Mouse (Mus musculus) monocyte, adult 5-6 weeks (primary cell): Measurements from ENCODE around the gene Coro7. TPM values are rescaled to one million over a fixed set of nuclear protein-coding genes. Genes with fewer than 3 reads are reported as not detected.

Experiments used
- ATAC-seq: fragments of 153-309, 156-312 bp; replicated peaks from 2 replicates; pipeline ENCODE4 v1.8.0; 2017; ENCODE audit warnings: mild to moderate bottlenecking; ENCODE audit not compliant: low TSS enrichment, insufficient number of reproducible peaks, severe bottlenecking, poor library complexity, low FRiP score
- total RNA-seq: library from RNA; stranded (forward); fragments of 200-1000, 200-491, 200-594 nt; gene quantifications from 3 replicates; pipeline ENCODE4 v1.2.3, GENCODE M21; 2017

Gene Coro7
- total RNA-seq, 1 experiment from 2014 or later, result 29.8 TPM

DNA sequence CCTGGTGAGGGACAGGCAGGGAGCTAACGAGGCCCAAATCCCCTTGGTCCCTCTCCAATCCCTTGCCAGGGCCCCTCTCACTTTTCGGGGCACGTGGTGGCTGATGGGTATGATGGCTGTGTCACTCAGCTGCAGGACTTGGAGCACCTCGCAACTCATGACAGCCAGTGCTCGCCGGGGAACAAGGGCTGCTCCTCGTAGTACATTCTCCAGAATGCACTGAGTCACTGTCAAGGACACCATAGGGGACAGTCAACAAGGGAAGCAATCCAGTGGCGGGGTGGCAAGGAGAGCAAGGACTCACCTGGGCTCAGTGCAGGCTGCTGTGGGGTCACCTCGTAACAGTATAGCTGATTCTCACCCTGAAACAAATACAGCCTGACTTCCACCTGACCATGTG is 44.9 kb downstream of the Coro7 start:
- no peak for ATAC-seq

DNA sequence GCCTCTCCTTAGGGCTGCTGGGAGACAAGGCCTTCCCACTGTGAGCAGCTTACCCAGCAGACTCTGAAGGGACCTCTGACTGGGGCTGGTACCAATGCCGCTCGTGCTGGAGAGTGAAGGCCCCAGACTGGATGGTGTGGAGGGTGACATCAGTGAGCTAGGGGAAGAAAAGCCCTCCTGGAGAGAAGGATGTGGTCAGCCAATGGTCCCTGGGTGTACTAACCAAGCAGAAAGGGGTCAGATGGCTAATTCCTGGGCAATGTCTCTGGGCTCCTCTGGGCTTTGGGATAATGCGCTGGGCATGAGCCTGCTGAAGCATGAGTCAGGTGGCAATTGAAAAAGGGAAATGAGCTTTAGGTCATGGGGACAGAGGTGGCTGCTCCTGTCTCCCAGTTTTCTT is 45.9 kb downstream of the Coro7 start:
- no peak for ATAC-seq

DNA sequence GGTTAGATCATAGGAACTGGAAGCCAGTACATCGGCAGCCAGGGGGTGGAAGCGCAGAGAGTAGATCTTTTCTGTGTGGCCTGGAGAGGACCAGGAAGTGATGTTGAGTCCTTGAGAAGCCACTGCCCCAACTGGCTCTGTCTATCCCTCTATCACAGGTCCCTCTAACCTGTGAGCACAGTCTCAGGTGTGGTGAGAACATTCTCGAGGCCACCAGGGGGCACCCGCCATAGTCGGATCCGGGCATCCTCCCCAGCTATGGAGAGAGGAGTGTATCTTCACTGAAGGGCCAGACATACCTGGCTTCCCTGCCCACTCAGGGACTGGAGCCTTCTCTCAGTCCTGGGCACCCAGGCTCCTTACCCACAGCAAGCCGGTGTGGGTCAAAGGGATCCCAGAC is 47.5 kb downstream of the Coro7 start:
- ATAC-seq, result no peak

DNA sequence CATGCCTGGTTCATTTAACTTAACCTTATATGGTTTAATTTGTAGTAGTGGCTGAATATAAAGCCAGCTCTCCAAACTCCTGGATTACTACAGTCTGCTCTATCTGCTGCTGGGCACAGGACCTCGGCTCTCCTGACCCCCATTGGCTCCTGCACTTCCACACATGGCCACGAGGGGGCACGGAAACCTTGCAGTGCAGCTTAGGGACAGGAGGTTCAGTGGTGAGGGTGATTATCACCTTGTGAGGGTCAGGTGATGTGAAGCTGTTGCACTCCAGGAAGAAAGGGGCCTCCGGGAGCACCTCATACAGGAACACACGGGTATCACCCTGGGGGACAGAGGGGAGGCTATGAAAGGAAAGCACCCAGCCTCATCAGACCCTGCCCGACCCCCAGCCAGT is 49.6 kb downstream of the Coro7 start:
- peak; percentile 72 for ATAC-seq

DNA sequence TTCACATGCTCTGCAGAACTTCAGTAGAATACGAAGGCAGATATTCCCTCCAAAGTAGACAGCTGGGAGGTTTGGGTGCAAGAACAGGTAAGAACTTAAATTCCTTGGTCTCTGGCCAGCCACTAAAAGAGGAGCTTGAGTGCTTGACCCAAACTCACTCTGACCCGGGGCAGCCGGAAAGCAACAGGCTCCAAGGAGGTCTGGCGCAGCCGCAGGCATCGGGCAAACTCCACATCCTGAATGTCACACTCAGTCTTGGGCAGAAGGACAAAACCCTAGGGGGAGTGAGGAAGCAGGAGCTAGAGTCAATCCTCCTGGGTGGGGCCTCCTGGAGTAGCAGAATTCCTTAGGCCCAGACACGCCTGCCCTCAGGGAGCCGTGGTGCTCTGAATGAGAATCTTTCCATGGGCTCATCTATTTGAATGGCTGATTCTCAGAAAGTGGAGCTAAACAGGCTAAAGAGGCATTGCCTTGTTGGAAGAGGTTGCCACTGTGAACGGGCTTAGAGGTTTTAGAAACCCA is 50.6 kb downstream of the Coro7 start:
- ATAC-seq, result no peak

DNA sequence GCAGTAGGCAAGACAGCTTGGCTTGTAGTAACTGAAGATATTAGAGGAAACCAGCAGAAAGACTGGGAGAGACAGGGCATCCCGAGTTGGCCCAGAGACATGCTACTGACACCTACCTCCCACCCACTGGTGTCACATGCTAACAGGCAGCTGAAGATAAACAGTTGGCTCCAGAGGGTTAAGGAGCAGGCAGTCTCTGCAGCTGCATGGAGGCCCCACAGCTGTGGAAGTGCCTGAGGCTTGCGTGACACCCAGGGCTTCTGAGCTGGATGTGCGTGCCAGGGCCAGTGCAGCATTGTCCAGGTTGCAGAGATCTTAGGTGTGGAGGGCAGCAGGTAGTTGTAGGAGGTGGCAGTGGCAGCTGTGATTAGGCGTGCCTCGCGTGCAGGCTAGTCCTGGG is 52.5 kb downstream of the Coro7 start:
- no peak for ATAC-seq

DNA sequence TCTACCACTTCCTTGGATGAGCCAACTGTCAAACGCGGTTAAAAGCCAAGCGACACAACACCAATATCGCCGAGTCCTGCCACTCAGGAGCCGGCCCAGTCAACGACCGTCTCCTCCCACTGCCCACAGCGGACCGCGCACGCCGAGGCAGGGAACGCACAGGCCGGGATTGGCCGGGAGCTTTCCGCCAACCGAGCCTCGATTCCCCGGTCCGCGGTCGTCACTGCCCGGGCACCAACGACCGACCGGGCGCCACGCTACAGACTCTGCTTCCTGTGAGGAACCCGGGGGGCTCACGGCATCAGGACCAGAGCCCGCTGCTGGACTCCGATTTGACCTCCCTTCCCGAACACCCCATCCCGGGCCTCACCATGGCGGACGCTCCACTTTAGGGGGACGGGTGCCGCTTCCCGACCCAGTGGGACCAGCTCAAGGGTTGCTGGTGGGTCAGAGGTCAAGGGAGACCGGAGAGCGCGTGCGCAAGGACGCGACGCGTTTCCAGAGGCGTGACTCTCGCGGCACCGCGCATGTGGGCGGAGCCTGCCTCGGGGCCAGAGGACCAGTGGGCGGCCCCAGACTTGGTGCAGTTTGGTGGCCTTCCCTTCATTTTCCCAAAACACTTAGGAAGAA is 55.0 kb downstream of the Coro7 start, which contains the start of gene Pam16:
Gene Pam16 (minus strand): TSS at position 508 of the 630 bp plus-strand sequence.
- peak; percentile 85 for ATAC-seq

DNA sequence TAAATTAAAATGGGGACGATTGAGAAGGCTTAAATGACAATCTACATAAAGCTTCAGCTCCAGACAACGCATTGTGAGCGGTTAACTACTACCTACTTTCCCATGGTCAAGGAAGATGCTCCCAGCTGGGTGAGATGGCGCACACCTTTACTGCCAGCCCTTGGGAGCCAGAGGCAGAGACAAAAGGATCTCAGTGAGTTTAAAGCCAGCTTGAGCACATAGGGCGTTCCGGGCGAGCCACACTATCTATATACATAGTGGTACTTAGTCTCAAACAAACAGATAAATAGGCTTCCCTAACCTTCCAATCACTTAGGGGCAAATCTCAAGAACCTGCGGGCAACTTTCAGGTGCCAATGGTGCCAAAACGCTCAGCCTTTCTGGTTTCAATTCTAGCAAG is 55.5 kb downstream of the Coro7 start:
- no peak for ATAC-seq

DNA sequence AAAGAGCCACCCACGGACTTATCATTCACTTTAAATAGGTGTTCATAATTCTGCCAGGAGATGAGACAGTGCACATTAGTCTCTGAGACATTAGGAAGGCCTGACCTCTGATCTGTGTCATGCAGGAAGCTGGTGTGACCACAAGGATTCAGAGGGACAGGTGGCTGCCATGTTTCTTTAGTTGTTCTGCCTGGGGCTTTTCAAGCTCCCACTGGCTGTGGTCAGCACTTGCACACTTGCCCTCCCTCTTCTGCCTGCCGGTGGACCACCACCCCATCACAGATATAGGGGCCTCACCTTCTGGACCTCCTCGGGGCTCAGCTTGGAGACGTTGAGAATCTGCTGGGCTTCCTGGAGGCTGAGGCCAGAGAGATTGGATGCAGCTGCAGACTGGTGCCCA is 62.7 kb downstream of the Coro7 start:
- ATAC-seq, result no peak

DNA sequence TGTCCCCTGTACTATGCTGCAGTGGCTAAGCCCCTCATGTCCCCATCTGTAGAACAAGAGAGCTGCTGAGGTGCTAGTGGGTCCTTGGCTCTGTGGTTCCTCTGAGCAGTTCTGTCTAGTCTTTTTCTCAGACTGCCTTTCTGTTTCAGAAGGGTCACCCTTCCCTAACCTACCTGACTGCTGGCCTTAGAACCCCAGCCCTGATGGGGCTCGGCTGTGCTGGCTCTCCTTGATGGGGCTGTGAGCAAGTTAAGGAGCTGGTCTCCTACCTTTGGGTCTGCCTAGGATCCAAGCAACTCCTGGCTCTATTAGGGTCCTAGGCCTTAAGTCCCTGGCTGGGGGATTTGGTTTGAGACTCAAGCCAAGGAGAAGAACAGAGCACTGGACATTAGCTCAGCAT is 64.3 kb downstream of the Coro7 start:
- no peak for ATAC-seq

DNA sequence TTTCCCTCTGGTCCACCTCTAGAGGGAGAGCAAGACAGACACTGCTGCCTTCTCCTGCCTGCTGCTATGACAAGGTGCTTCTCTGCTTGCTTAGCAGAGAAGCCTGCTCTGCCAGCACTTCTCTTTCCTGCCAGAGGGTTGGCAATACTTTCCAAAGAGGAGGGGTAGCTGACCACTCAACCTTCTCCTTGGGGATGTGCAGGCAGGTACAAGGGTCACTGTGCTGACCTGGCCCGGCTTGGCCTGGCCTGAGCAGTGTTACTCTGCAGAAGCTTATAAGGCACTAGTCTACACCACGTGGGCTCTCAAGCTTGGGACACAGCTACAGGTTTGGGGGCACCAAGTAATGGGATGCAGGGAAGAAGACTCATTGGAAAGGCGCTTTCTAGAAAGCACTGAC is 64.9 kb downstream of the Coro7 start:
- ATAC-seq, result no peak

DNA sequence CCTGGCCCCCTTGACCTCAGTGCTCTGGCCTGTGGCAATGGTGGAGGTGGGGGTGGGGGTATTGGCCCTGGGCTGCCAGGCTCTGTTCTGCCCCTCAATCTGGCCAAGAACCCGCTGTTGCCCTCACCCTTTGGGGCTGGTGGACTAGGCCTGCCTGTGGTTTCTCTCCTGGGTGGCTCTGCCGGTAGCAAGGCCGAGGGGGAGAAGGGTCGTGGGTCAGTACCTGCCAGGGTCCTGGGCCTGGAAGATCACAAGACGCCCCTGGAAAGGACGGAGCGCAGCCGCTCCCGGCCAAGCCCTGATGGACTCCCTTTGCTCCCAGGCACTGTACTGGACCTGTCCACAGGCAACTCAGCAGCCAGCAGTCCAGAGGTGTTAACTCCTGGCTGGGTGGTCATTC is 65.8 kb downstream of the Coro7 start:
- no peak for ATAC-seq

DNA sequence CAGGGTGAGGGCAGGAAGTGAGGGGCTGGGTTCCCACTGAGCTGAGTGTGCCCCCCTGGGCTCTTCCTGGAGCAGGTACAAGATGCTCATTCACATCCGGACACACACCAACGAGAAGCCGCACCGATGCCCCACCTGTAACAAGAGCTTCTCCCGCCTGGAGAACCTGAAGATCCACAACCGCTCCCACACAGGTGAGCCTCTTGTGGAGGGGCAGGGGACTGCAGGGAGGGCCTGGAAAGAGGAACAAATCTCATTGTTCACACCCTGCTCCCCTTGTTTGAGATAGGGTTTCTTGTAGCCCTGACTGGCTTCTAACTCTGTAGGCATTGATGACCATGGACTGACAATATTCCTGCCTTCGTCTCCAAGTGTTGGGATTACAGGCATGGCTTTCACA is 67.9 kb downstream of the Coro7 start:
- ATAC-seq, result no peak

DNA sequence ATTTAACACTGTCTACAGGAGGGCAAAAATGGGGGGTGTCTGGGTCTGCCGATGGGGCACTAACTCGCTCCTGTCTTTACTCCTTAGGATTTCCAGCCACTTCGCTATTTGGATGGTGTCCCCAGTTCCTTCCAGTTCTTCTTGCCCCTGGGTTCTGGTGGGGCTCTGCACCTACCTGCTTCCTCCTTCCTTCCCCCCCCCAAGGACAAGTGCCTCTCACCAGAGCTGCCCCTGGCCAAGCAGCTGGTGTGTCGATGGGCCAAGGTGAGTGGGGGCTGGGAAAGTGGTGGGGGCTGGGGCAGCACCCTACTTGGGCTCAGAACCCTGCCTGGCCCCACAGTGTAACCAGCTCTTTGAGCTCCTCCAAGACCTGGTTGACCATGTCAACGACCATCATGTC is 68.4 kb downstream of the Coro7 start:
- ATAC-seq, result no peak

DNA sequence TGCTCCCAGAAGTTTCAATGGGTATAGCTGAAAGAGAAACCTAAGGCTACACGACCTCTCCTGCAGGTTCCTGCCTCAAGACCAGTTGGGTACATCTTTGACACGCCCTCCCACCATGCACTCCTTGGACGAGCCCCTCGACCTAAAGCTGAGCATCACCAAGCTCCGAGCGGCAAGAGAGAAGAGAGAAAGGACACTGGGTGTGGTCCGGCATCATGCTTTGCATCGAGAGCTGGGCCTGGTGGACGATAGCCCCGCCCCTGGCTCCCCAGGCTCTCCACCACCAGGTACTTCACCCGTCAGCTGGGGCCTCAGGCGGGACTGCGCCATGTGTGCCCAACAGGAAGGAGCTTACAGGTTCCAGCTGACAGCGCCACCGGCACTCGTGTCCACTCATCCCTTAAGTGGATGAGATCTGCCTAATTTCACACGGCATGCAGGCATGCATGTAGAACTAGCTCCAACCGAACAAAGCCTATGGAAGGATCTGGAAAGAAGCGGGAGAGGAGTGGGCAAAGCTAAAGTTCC is 71.0 kb downstream of the Coro7 start:
- ATAC-seq, result no peak

DNA sequence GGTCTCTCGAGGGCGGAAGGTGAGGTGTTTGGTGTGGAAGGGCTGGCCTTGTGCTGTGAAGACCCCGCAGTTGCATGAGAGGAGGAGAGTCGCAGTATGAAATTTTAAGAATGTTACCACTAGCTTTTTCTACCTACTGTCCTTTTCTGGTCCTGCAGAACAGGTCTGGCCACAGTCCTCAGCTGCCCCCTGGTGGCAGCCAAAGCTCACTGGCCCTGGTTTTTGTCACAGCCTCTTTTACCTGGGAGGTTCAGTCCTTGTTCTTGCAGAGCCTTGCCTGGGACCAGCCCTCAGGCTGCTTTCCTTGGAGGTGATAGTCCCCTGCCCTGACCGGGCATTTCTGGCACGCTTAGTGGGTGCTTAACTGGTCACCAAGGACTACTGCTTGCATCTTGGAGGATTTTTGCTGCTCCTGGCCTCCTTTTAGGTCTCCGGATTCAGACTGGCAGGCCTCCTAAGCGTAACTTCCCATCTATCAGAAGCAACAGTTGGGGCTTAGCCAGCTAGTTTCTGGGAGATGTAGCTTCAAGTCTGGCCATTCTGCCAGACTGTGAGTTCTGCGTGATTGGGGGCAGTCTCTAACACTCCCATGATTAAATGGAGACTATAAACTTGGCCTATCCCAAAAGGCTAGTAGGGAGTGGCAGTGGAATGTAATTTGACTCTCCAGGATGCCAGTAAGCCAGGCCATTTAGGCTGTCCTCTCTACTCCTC is 71.6 kb downstream of the Coro7 start:
- ATAC-seq, result peak; percentile 65

DNA sequence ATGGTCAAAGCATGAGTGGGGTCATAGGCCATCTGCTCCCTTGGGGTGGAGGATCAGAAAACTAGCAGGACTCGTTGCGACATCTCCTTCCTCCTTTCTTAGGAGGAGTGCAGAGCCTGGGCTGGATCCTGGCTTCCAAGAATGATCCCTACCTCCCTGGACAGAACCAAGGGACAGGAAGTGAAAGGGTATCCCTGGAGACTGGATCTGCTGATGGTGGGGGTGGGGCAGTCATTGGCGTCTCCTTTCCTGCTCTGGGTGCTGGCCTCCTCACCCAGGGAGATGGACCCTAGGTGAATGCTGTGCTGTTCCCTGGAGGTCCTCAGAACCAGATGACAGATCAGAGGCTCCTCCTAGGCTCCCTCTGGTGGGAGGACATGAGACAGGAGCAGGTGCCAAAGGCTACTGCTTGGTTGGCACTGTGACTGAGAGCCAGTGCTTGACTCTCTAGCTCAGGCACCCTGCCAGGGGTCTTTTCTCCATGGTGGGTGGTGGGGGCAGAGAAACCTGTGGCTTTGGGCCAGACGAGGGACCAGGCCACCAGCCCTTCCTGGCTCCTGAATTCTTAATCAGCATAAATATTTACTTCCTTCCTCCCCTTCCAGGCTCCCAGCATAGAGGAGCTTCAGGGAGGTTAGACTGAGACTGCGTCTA is 73.0 kb downstream of the Coro7 start:
- ATAC-seq, result no peak

DNA sequence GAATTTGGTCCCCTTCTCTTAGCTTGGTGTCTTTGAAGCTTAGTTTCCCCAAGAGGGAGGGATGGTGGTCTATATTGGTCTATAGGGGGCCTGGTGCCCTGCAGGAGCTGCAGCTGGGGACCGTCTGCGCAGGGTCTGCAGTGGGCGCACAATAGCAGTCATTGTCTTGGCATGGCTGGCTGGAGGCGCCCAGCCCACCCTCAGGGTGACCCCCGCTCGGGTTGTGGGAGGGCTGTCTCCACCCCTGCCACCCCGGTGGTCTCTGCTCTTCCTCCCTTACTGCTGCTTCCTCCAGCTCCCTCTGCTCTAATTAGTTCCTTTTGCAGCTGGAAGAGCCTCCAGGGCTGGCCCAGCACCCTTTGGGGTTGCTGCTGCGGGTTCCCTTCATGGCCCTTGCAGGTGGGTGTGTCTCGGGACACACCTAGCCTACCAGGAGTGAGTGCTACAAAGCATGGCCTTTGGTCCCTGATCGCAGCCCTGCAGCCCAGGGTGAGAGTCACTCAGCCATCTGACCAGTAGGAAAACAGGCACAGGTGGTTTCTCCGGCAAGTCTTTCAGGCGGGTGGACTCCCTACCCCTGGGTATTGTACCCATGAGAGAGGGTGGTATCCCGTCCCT is 74.0 kb downstream of the Coro7 start:
- no peak for ATAC-seq

DNA sequence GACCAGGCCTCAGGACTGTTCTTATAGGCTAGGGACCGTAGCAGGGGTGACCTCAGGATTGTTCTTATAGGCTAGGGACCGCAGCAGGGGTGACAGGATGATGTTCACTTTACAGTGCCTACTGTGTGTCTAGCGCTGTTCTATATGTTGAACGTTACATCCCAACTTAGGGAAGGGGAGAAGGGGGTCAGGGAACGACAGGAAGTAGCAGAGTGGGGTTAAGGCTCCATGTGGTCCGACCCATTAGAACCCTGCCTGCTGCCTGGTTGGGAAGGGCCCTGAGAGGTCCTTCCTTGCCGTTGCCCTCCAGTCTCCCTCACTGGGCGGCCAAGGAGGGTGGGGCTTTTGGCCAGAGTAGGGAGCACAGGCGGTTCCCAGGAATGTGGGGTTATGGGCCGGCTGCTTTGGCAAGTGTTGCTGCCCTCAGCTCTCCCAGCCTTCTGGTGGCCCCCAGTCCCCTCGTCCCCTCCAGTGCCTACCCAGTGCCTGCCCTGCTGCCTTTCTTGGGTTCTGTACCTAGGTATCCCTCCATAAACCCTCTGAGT is 75.2 kb downstream of the Coro7 start:
- no peak for ATAC-seq
